Mouse (Mus musculus) liver, embryonic 14.5 days (tissue): ENCODE measurements around the gene Arf1. TPM values are rescaled to one million over a fixed set of nuclear protein-coding genes. Genes with fewer than 3 reads are reported as not detected.

ENCODE experiments used
- ATAC-seq: fragments of 200-750 bp; cut with Nextera tagmentation; 2 replicates; pipeline ENCODE4 v1.8.0; 2017; ENCODE audit warnings: moderate number of reproducible peaks, mild to moderate bottlenecking, moderate library complexity; ENCODE audit not compliant: insufficient read depth
- DNase-seq, 3 experiments: peaks; one replicate each; pipeline ENCODE4 v3.0.0-alpha.2; 2012 to 2013; ENCODE audit warnings: low read depth in 3 of 3, low spot score in 3 of 3
- H3K27ac ChIP-seq: fragments of 300-500 bp; sonication (generic); 2 replicates; pipeline ENCODE4 v1.5.1; 2014; ENCODE audit warnings: moderate library complexity, mild to moderate bottlenecking, control low read depth, inconsistent platforms
- H3K27me3 ChIP-seq: fragments of 300-500 bp; sonication (generic); 2 replicates; pipeline ENCODE4 v1.6.1; 2014; ENCODE audit warnings: mild to moderate bottlenecking, low read length, moderate library complexity; ENCODE audit not compliant: control insufficient read depth, insufficient read depth
- H3K36me3 ChIP-seq: fragments of 300-500 bp; sonication (generic); replicated peaks from 2 replicates; pipeline ENCODE4 v1.6.1; 2014; ENCODE audit warnings: low read depth; ENCODE audit not compliant: control insufficient read depth, insufficient read depth
- H3K4me1 ChIP-seq, 2 experiments: fragments of 200-500 bp in 1 of 2; fragments of 300-500 bp in 1 of 2; sonication (generic) in 1 of 2; replicated peaks; 2 replicates each; pipeline ENCODE4 v1.6.1; 2012 to 2014; ENCODE audit warnings: antibody characterized with exemption in 1 of 2, inconsistent platforms in 1 of 2, low read length in 1 of 2; ENCODE audit not compliant: control insufficient read depth in 2 of 2, insufficient read depth in 2 of 2
- H3K4me2 ChIP-seq: fragments of 300-500 bp; sonication (generic); 2 replicates; pipeline ENCODE4 v1.6.1; 2014; ENCODE audit warnings: low read depth, mild to moderate bottlenecking, control low read depth, moderate library complexity
- H3K4me3 ChIP-seq, 2 experiments: fragments of 200-500 bp in 1 of 2; fragments of 300-500 bp in 1 of 2; sonication (generic) in 1 of 2; 2 replicates each; pipeline ENCODE4 v1.5.1; 2012 to 2014; ENCODE audit warnings: low read depth in 2 of 2, low read length in 2 of 2, mild to moderate bottlenecking in 2 of 2, control low read depth in 1 of 2, inconsistent platforms in 1 of 2, moderate library complexity in 1 of 2; ENCODE audit not compliant: insufficient read depth in 1 of 2
- H3K9ac ChIP-seq: fragments of 300-500 bp; sonication (generic); replicated peaks from 2 replicates; pipeline ENCODE4 v1.6.1; 2014; ENCODE audit warnings: mild to moderate bottlenecking, control low read depth, moderate library complexity
- H3K9me3 ChIP-seq: fragments of 300-500 bp; sonication (generic); 2 replicates; pipeline ENCODE4 v1.6.1; 2016; ENCODE audit warnings: low read length, mixed read lengths; ENCODE audit not compliant: control insufficient read depth
- CTCF ChIP-seq: IDR thresholded peaks from 2 replicates; pipeline ENCODE4 v1.5.1; 2016; ENCODE audit warnings: antibody characterized with exemption, low read depth, control low read depth
- EP300 ChIP-seq: IDR thresholded peaks from 2 replicates; pipeline ENCODE4 v1.6.1; 2016; ENCODE audit warnings: antibody characterized with exemption, low read depth
- WGBS: fragments of 180-500 bp; shearing (Covaris S2); extraction: QIAGEN DNeasy Blood & Tissue Kit; methylation state at CpG from one replicate; pipeline ENCODE4 v1.1.7; 2014; ENCODE audit not compliant: insufficient replicate concordance; 5-methylcytosine and 5-hydroxymethylcytosine counted together
- polyA plus RNA-seq, 2 experiments: library from polyadenylated mRNA; depleted of rRNA in 1 of 2; stranded (reverse) in 1 of 2; unstranded in 1 of 2; fragments of >200 nt; fragmentation: Nextera tagmentation in 1 of 2; extraction: Ambion mirVana in 1 of 2; gene quantifications; 2 replicates each; pipeline versions ENCODE4 v1.2.1 to v1.2.3; 2012 to 2014

The Arf1 gene
- polyA plus RNA-seq, 2 experiments: 190 to 227 TPM

- peak overlapping the region; percentile 83 for H3K27ac ChIP-seq
- H3K27me3 ChIP-seq: no peaks in the 10 kb centered on the region
- H3K9ac ChIP-seq: peak overlapping the region; percentile 100
- H3K36me3 ChIP-seq: peaks cover 5% of the 10 kb centered on the region
- H3K4me1 ChIP-seq: peaks cover 37 to 47% of the 10 kb centered on the region in 2 experiments
- ATAC-seq (no peak), DNase-seq (no peak)
- 2% methylated on average over 21 of the region's 21 CpGs for WGBS
- H3K9me3 ChIP-seq: no peaks in the 10 kb centered on the region
- peak overlapping the region; percentile 97 for H3K4me2 ChIP-seq
- TF ChIP-seq EP300 (no peak), CTCF (no peak)
- H3K4me3 ChIP-seq: peak overlapping the region; percentile 93 to 100
These were observed 1.1 kb downstream of the Arf1 start for GRCm38 (mm10) chr11:59226787-59227603.

DNA sequence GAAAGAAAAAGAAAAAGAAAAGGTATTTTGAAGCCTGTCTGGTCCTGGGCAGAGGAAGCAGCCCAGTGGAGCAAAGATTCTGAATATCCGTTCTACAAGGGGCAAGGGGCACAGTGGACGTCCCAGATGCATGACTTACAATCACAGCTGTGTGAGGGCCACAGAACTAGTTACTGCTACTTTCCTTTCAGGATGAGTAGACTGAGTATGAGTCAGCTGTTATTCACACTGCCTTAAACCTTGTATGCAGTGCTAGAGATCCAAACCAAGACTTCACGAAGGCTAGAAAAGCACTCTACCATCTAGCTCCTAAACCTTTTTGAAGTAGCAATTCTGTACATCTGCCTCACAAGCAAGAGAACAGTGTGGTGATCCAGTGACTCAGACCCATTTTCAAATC, 1.8 kb downstream of the Arf1 start:
- Histone ChIP-seq H3K9me3 (no peaks in the 10 kb centered on the region), H3K4me3 (peak overlapping the region; percentile 93 to 100), H3K27me3 (no peaks in the 10 kb centered on the region), H3K4me2 (peak overlapping the region; percentile 97), H3K36me3 (peaks cover 5% of the 10 kb centered on the region), H3K4me1 (peaks cover 37 to 49% of the 10 kb centered on the region in 2 experiments), H3K9ac (peak overlapping the region; percentile 100), H3K27ac (peak overlapping the region; percentile 83)
- WGBS: 37% methylated on average over 3 of the region's 3 CpGs
- no peak for TF ChIP-seq CTCF
- no peak for TF ChIP-seq EP300
- DNase-seq: no peak
- ATAC-seq: no peak

DNA sequence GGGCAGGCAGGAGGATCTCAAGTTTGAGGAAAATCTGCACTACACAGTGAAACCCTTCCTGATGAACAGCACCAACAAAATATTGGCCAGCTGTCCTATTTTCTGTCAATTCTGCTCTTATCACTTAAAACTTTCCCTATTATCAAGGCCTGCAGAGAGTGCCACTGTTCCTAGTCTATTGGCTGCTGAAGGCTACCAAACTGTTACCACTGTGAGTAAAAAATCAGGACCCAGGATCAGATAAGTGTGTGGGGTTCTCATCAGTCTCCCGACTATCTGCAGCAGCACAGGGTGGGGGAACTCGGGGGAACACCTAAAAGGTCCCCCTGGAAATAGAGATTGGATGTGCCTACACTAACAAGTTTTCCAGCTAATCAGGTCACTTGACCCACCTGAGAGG, 2.9 kb downstream of the Arf1 start:
- H3K27ac ChIP-seq: no peak overlapping the region
- 8% methylated on average over 2 of the region's 2 CpGs for WGBS
- no peak overlapping the region; a peak in 1 of 4 replicates for H3K4me3 ChIP-seq
- H3K36me3 ChIP-seq: peaks cover 8% of the 10 kb centered on the region
- H3K9me3 ChIP-seq: no peaks in the 10 kb centered on the region
- peaks cover 37 to 51% of the 10 kb centered on the region in 2 experiments for H3K4me1 ChIP-seq
- TF ChIP-seq EP300 (0 out of 2 replicates have a peak, but pooled peaks have one; percentile 19), CTCF (no peak)
- peak overlapping the region; percentile 97 for H3K4me2 ChIP-seq
- no peaks in the 10 kb centered on the region for H3K27me3 ChIP-seq
- DNase-seq (no peak), ATAC-seq (no peak)
- H3K9ac ChIP-seq: no peak overlapping the region

GRCm38 (mm10) chr11:59224470-59224869, 3.6 kb downstream of the Arf1 start:
- Histone ChIP-seq H3K4me3 (no peak overlapping the region), H3K36me3 (peaks cover 13% of the 10 kb centered on the region), H3K9me3 (no peaks in the 10 kb centered on the region), H3K4me2 (no peak overlapping the region; the same call in 1 of the 2 replicates), H3K27me3 (no peaks in the 10 kb centered on the region), H3K4me1 (peaks cover 37 to 54% of the 10 kb centered on the region in 2 experiments), H3K9ac (no peak overlapping the region), H3K27ac (no peak overlapping the region)
- TF ChIP-seq CTCF (no peak), EP300 (no peak)
- no peak for DNase-seq
- ATAC-seq: no peak
- 14% methylated on average over 2 of the region's 2 CpGs for WGBS

GRCm38 (mm10) chr11:59224025-59224424, 4.0 kb downstream of the Arf1 start:
- 61% methylated on average over 3 of the region's 3 CpGs for WGBS
- Histone ChIP-seq H3K4me2 (peak overlapping the region; percentile 14; the same call in 1 of the 2 replicates), H3K9ac (no peak overlapping the region), H3K36me3 (peaks cover 16% of the 10 kb centered on the region), H3K9me3 (no peaks in the 10 kb centered on the region), H3K4me3 (no peak overlapping the region), H3K27me3 (no peaks in the 10 kb centered on the region), H3K27ac (no peak overlapping the region), H3K4me1 (peaks cover 37 to 53% of the 10 kb centered on the region in 2 experiments)
- ATAC-seq (no peak), DNase-seq (no peak)
- TF ChIP-seq EP300: no peak
